Mouse (Mus musculus) embryonic facial prominence, embryonic 13.5 days (tissue): ENCODE measurements around the gene Sars. TPM values are rescaled to one million over a fixed set of nuclear protein-coding genes. Genes with fewer than 3 reads are reported as not detected.

ENCODE experiments used
- ATAC-seq: fragments of 200-750 bp; cut with Nextera tagmentation; 2 replicates; pipeline ENCODE4 v1.8.0; 2017; ENCODE audit warnings: low read depth; ENCODE audit not compliant: insufficient number of reproducible peaks, insufficient read depth, low FRiP score, low TSS enrichment
- H3K27ac ChIP-seq: fragments of 300-500 bp; sonication (generic); 2 replicates; pipeline ENCODE4 v1.5.1; 2015; ENCODE audit warnings: moderate library complexity, mild to moderate bottlenecking, inconsistent platforms
- H3K27me3 ChIP-seq: fragments of 300-500 bp; sonication (generic); 2 replicates; pipeline ENCODE4 v1.6.1; 2015; ENCODE audit warnings: mild to moderate bottlenecking, inconsistent platforms
- H3K36me3 ChIP-seq: fragments of 300-500 bp; sonication (generic); 2 replicates; pipeline ENCODE4 v1.6.1; 2015; ENCODE audit warnings: mild to moderate bottlenecking, inconsistent platforms
- H3K4me1 ChIP-seq: fragments of 300-500 bp; sonication (generic); 2 replicates; pipeline ENCODE4 v1.6.1; 2015; ENCODE audit warnings: inconsistent platforms
- H3K4me2 ChIP-seq: fragments of 300-500 bp; sonication (generic); 2 replicates; pipeline ENCODE4 v1.6.1; 2015; ENCODE audit warnings: moderate library complexity, mild to moderate bottlenecking, inconsistent platforms
- H3K4me3 ChIP-seq: fragments of 300-500 bp; sonication (generic); 2 replicates; pipeline ENCODE4 v1.5.1; 2015; ENCODE audit warnings: mild to moderate bottlenecking, inconsistent platforms
- H3K9ac ChIP-seq: fragments of 300-500 bp; sonication (generic); 2 replicates; pipeline ENCODE4 v1.6.1; 2015; ENCODE audit warnings: mild to moderate bottlenecking, inconsistent platforms
- H3K9me3 ChIP-seq: fragments of 300-500 bp; sonication (generic); 2 replicates; pipeline ENCODE4 v1.6.1; 2016; ENCODE audit warnings: inconsistent platforms
- WGBS: fragments of 180-500 bp; shearing (Covaris S2); methylation state at CpG from one replicate; pipeline ENCODE4 v1.1.7; 2015; ENCODE audit warnings: mixed read lengths; 5-methylcytosine and 5-hydroxymethylcytosine counted together
- polyA plus RNA-seq: library from polyadenylated mRNA; unstranded; fragments of >200 nt; fragmentation: Nextera tagmentation; extraction: Ambion mirVana; gene quantifications from 2 replicates; pipeline ENCODE4 v1.2.1, GENCODE M21; 2015

Sars gene
- polyA plus RNA-seq, 1 experiment from 2014 or later, result 116 TPM

DNA sequence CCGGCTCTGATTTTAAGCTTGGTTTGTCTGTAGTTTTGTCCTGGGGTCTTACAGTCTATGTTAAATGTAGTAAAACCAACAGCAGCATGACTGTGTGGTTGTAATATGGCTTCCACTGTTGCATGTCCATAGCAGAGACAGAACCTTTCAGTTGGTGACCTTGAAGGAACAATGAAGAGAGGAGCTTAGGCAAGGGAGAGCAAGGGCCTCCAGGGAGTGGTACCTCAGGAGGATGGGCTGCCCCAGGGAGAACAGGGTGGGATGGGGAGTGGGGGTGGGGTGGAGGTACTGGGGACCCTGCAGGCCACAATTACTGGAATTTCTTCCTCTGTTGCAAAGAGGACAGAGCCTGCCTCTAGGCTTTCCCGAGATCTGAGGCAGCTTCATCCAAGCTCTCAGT, 7.0 kb upstream of the Sars start:
- H3K4me2 ChIP-seq, result no peak overlapping the region
- no peaks in the 10 kb centered on the region for H3K36me3 ChIP-seq
- ATAC-seq, result no peak
- H3K9me3 ChIP-seq, result no peaks in the 10 kb centered on the region
- no peak overlapping the region for H3K9ac ChIP-seq
- no peaks in the 10 kb centered on the region for H3K4me1 ChIP-seq
- 82% methylated on average over 2 of the region's 2 CpGs for WGBS
- no peak overlapping the region for H3K27ac ChIP-seq
- no peak overlapping the region for H3K4me3 ChIP-seq
- H3K27me3 ChIP-seq, result no peaks in the 10 kb centered on the region

DNA sequence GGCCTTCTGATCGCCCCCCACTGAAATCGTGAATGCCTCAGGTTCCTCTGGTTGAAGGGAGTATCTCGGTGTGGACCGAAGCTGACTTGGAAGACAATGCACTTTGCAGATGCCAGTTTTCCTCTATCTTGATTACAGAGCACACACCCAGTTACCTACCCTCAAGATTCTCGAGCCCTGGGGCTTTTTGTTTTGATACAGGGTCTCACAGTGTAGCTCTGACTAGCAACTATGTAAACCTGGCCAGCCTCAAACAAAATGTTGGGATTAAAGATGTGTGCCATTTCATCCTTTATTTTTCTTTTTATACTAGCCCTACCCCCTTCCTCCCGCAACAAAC, 327 bp upstream of the Sars start:
- 12% methylated on average over 6 of the region's 6 CpGs for WGBS
- H3K9me3 ChIP-seq, result no peaks in the 10 kb centered on the region
- peak overlapping the region; percentile 83 for H3K27ac ChIP-seq
- H3K4me3 ChIP-seq, result peak overlapping the region; percentile 88
- H3K4me1 ChIP-seq, result peaks cover 19% of the 10 kb centered on the region
- peak overlapping the region; percentile 88 for H3K9ac ChIP-seq
- H3K4me2 ChIP-seq, result peak overlapping the region; percentile 72
- H3K27me3 ChIP-seq, result no peaks in the 10 kb centered on the region
- ATAC-seq, result no peak
- H3K36me3 ChIP-seq, result 0 out of 2 replicates have a peak, but pooled peaks cover 7% of the 10 kb centered on the region

DNA sequence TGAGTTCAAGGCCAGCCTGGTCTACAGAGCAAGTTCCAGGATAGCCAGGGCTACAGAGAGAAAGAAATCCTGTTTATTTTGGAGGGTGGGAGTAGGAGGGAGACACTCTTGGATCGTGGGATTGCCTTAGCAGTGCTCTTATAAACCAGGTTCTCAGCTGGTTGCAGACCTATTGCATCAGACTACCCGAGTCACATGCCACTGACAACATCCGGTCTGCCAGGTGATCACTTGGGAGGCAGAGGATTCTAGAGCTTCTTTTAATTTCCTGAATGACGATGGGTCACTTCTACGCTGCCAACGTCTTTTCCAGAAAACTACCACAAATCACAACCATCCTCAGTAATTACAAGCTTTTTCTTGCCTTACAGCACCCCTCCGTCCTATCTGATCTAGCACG, 980 bp downstream of the Sars start:
- H3K27ac ChIP-seq, result peak overlapping the region; percentile 83; the same call in 1 of the 2 replicates
- no peaks in the 10 kb centered on the region for H3K9me3 ChIP-seq
- H3K27me3 ChIP-seq, result no peaks in the 10 kb centered on the region
- H3K9ac ChIP-seq, result peak overlapping the region; percentile 88
- ATAC-seq, result no peak
- peak overlapping the region; percentile 88 for H3K4me3 ChIP-seq
- H3K36me3 ChIP-seq, result 0 out of 2 replicates have a peak, but pooled peaks cover 11% of the 10 kb centered on the region
- H3K4me2 ChIP-seq, result peak overlapping the region; percentile 72
- WGBS, result 12% methylated on average over 8 of the region's 8 CpGs
- peaks cover 19% of the 10 kb centered on the region for H3K4me1 ChIP-seq

DNA sequence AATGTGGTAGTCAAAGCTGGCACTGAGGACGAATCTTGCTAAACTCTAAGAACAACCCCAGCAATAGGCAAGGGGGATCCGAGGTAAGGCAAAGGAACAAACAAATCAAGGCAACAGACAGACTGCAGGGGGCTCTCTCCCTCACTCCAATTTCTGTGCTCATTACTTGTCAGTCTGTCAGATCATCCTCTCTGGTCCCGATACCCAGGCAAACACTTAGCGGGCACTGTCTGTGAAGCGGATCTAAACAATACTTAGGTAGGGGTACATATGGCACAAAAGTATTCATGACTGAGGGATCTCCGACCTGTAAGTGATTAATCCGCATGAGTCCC, 8.7 kb downstream of the Sars start:
- Histone ChIP-seq H3K36me3 (peaks cover 60% of the 10 kb centered on the region), H3K9ac (no peak overlapping the region), H3K4me3 (no peak overlapping the region), H3K9me3 (no peaks in the 10 kb centered on the region), H3K27me3 (no peaks in the 10 kb centered on the region), H3K4me2 (no peak overlapping the region), H3K4me1 (no peaks in the 10 kb centered on the region), H3K27ac (no peak overlapping the region)
- WGBS, result 78% methylated on average over 7 of the region's 7 CpGs
- ATAC-seq, result no peak

DNA sequence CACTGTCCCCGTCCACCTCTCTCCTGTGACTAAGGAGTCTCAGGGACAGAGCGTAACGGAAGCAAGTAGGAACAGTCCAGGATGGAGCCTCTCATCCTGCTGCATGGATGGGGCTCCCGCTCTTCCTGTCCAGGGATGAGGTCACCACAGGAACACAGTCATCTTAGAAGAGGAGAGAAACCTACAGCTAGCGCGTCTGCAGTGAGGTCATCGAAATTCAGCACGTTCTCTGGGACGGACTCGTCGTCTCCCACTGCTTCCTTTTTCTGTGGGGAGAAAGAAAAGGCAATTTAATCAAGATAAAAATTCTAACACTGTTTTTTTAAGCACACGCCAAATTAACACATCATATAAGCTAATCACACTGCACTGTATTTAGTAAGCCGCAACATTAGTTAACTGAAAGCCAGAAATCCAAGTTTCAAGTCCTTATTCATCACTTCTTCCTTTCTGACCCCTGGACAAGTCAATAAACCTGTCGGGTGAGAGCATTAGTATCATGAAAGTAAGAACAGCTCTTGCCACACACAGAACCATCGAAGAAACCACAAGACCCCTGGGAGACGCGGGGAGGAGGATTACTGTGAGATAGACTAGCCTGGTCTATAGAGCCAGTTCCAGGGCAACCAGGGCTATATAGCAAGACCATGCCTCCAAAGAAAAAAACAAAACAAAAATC, 9.2 kb downstream of the Sars start:
- H3K36me3 ChIP-seq, result peaks cover 63% of the 10 kb centered on the region
- no peaks in the 10 kb centered on the region for H3K4me1 ChIP-seq
- no peak for ATAC-seq
- H3K27me3 ChIP-seq, result no peaks in the 10 kb centered on the region
- H3K27ac ChIP-seq, result no peak overlapping the region
- WGBS, result 85% methylated on average over 17 of the region's 17 CpGs
- H3K9me3 ChIP-seq, result no peaks in the 10 kb centered on the region
- no peak overlapping the region for H3K9ac ChIP-seq
- no peak overlapping the region for H3K4me2 ChIP-seq
- no peak overlapping the region for H3K4me3 ChIP-seq

DNA sequence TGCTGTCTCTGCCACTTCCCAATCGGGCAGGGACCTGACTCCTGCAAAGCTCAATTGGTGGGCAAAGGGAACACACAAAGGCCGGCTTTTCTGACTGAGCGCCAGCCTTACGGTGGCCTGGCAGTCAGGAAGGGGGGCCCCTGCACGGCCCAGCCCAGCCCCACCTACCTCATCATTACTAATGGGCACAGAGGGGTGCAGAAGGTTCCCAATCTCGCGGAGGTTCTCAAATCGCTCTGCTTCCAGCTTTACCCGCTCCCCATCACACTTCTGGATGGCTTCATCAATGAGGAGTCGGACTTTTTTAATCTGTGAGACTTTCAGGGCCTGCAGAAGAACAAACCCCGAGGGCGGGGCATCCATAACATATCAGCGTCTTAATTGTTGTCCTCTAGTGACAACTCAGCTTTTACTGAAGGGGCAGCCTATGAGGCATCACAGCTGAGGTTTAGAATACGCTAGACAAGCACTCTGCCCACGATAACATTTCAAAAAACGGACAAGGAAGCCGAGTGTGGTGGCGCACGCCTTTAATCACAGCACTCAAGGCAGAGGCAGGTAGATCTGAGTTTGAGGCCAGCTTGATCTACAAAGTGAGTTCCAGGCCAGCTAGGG, 11.0 kb downstream of the Sars start:
- H3K9ac ChIP-seq, result peak overlapping the region; percentile 21; the same call in 1 of the 2 replicates
- no peak overlapping the region for H3K4me3 ChIP-seq
- H3K4me1 ChIP-seq, result no peaks in the 10 kb centered on the region
- 52% methylated on average over 19 of the region's 19 CpGs for WGBS
- no peak overlapping the region for H3K27ac ChIP-seq
- H3K9me3 ChIP-seq, result no peaks in the 10 kb centered on the region
- H3K36me3 ChIP-seq, result peaks cover 76% of the 10 kb centered on the region
- H3K4me2 ChIP-seq, result no peak overlapping the region
- no peak for ATAC-seq
- H3K27me3 ChIP-seq, result no peaks in the 10 kb centered on the region

DNA sequence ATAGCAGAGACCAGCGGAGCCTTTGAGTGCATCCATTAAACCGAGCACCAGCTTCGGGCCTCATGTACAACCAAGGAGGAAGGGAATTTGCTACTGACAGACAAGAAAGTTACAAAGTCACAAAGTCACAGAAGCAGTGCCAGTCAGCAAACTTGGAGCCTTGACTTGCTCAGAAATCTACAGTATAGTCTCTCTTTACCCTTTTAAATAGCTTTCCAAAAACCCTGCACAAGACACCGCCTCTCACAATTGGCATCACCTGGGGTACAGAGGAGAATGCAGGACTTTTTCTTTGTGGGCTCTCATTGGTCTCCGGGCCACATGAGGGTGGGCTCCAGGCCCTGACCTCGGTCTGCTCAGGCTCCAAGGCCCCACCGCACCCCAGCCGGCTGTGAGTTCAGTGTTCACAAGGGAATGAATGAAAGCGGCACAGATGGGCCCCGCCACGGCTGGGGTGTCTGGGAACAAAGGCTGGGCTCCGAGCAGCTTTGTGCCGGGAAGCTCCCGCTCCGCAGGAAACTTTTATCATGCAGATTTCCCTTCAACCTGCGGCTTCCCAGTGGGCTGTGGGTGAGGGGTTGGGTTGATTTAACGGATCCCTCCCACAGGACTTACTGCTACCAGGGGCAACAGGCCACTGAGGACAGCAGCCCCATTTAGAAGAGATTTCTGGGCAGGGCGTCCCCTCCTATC, 11.7 kb downstream of the Sars start:
- Histone ChIP-seq H3K36me3 (peaks cover 82% of the 10 kb centered on the region), H3K4me1 (no peaks in the 10 kb centered on the region), H3K9me3 (no peaks in the 10 kb centered on the region), H3K4me3 (no peak overlapping the region), H3K9ac (no peak overlapping the region), H3K4me2 (no peak overlapping the region), H3K27me3 (no peaks in the 10 kb centered on the region), H3K27ac (no peak overlapping the region)
- 46% methylated on average over 18 of the region's 18 CpGs for WGBS
- ATAC-seq, result no peak

DNA sequence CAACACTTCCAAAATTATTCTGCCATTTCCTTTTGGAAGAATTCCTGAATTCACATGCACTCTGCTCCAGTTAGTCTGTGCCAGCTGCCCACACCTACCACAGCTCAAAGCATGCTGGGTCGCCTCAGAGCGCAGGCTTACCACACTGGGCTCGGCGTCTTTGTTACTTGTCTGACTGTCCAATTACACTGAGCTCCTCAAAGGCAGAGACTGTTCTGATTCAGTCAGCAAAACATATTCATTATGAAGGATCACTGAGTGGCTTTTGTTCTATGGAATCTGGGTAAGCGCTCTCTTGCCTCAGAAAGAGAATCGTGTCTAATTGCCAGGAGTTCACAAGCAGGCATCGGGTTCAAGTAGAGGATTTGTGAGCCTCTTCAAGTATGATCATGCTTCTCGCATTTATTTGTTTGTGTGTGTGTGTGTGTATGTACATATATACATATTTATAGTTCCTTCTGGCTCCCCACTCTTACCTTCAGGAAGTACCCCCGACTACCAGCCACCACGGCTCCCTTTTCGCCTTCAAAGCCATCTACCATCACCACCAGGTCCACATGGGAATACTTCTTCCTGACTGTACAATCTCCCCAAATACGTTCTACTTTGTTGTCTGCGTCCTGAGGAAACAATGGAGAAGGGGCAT, 12.3 kb downstream of the Sars start:
- WGBS, result 82% methylated on average over 13 of the region's 13 CpGs
- Histone ChIP-seq H3K27me3 (no peaks in the 10 kb centered on the region), H3K4me1 (no peaks in the 10 kb centered on the region), H3K4me2 (no peak overlapping the region), H3K27ac (no peak overlapping the region), H3K4me3 (no peak overlapping the region), H3K36me3 (peaks cover 89% of the 10 kb centered on the region), H3K9ac (no peak overlapping the region), H3K9me3 (no peaks in the 10 kb centered on the region)
- no peak for ATAC-seq

DNA sequence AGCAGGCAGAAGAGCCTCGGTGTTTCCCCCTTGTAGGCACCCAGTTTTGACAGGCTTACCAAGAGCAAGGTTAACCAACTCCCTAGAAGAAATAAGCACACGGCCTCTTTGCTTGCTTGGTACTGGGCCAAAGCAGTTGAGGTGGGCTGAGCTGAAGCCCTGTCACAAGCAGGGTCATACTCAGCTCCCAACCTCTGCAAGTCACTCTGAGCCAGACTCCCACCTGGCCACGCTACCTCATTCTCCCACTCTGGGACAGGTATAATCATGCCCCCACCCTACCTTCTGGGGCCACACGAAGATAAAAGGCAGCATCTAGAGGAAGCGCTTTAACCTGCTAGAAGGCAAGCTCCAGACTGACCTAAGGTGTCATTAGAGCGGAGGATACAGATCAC, 19.4 kb downstream of the Sars start:
- H3K4me3 ChIP-seq, result no peak overlapping the region
- no peaks in the 10 kb centered on the region for H3K9me3 ChIP-seq
- H3K4me1 ChIP-seq, result peaks cover 31% of the 10 kb centered on the region
- H3K27me3 ChIP-seq, result no peaks in the 10 kb centered on the region
- H3K4me2 ChIP-seq, result no peak overlapping the region
- peak overlapping the region; percentile 58; the same call in 1 of the 2 replicates for H3K27ac ChIP-seq
- no peak for ATAC-seq
- H3K36me3 ChIP-seq, result peaks cover 51% of the 10 kb centered on the region
- 80% methylated on average over 6 of the region's 6 CpGs for WGBS
- 0 out of 2 replicates have a peak overlapping the region, but pooled peaks have one; percentile 16 for H3K9ac ChIP-seq

DNA sequence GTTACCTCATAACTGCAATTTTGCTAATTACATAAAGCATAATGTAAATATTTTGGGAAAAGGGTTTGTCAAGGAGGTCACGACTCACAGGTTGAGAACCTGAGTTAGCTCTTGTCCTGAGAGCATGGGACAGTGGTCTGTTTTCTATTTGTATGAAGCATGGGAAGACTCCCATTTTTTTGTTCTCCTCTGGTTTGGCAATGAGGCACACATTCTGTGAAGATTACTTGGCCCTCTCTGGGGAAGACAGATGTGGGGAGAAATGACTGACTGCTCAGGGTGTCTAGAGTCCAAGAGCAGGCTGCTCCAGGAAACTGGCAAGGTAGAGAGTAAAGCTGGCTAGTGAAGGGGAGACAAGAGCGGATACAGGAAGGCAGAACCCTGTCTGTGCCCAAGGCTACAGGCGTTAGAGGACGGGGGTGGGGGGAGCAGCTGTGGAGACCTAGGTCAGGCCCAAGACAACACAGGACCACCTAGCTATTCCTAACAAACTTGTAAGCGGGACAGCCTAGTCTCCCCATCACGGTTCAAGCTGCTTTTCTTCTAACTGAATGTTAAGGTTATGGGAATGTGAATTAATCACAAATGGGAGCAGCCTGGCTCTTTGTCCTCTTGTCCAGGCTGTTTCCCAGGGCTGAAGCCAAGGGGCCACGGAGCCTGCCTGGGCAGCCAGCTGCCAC, 19.9 kb downstream of the Sars start:
- peaks cover 47% of the 10 kb centered on the region for H3K36me3 ChIP-seq
- H3K27ac ChIP-seq, result peak overlapping the region; percentile 58; the same call in 1 of the 2 replicates

More for the DNA sequence above, 19.9 kb downstream of the Sars start:
- H3K4me2 ChIP-seq, result no peak overlapping the region
- H3K9me3 ChIP-seq, result no peaks in the 10 kb centered on the region
- WGBS, result 65% methylated on average over 7 of the region's 7 CpGs
- no peak overlapping the region for H3K4me3 ChIP-seq
- no peaks in the 10 kb centered on the region for H3K27me3 ChIP-seq
- peaks cover 31% of the 10 kb centered on the region for H3K4me1 ChIP-seq
- no peak overlapping the region for H3K9ac ChIP-seq
- no peak for ATAC-seq
